Mouse (Mus musculus): ENCODE measurements around the gene P4ha3.

GRCm38 (mm10) chr7:100302316-100302715 lies 17.0 kb downstream of the P4ha3 start:
- TF ChIP-seq BHLHE40 (IDR thresholded peaks at IDR 0.05; ENCODE audit: borderline replicate concordance, low read depth, low read length) (no peak), MAFK (IDR thresholded peaks at IDR 0.05; ENCODE audit: borderline replicate concordance, low read depth, low read length) (no peak), TAL1 (IDR thresholded peaks at IDR 0.05; ENCODE audit: low read length) (no peak), ZMIZ1 (IDR thresholded peaks at IDR 0.05; ENCODE audit: low read depth, low read length) (no peak), SIN3A (IDR thresholded peaks at IDR 0.05; ENCODE audit: low read length) (no peak), CTCF (IDR thresholded peaks at IDR 0.05 in 2 of 3, conservative IDR thresholded peaks at IDR 0.05 in 1 of 3; ENCODE audit: control insufficient read depth in 1 of 3, insufficient read depth in 1 of 3, low read depth in 2 of 3, low read length in 3 of 3, poor library complexity in 1 of 3, severe bottlenecking in 1 of 3) (no peak), MXI1 (IDR thresholded peaks at IDR 0.05; ENCODE audit: low read depth, low read length) (no peak), MAX (IDR thresholded peaks at IDR 0.05; ENCODE audit: low read length) (no peak), POLR2AphosphoS2 (IDR thresholded peaks at IDR 0.05; ENCODE audit: low read length) (no peak), NRF1 (IDR thresholded peaks at IDR 0.05; ENCODE audit: insufficient read depth, low read depth, low read length, poor library complexity, severe bottlenecking) (no peak)

Measured in MEL (cell line).